Mouse (Mus musculus) E14TG2a.4 (cell line): Measurements from ENCODE around the gene Baiap2l1.

Experiments
- H3K27me3 ChIP-seq: 2 replicates; pipeline ENCODE4 v1.6.1; 2014; ENCODE audit warnings: low read length, control low read depth; ENCODE audit not compliant: insufficient read depth
- H3K36me3 ChIP-seq: 2 replicates; pipeline ENCODE4 v1.6.1; 2014; ENCODE audit warnings: low read length, control low read depth; ENCODE audit not compliant: insufficient read depth
- H3K4me1 ChIP-seq: replicated peaks from 2 replicates; pipeline ENCODE4 v1.6.1; 2014; ENCODE audit warnings: low read depth, low read length, control low read depth
- H3K4me3 ChIP-seq: replicated peaks from 2 replicates; pipeline ENCODE4 v1.5.1; 2014; ENCODE audit warnings: mild to moderate bottlenecking, low read length
- H3K9me3 ChIP-seq: 2 replicates; pipeline ENCODE4 v1.6.1; 2014; ENCODE audit warnings: low read length, control low read depth
- CTCF ChIP-seq: conservative IDR thresholded peaks from 2 replicates; pipeline ENCODE4 v1.5.1; 2014; ENCODE audit warnings: low read length
- NANOG ChIP-seq: IDR thresholded peaks from 2 replicates; pipeline ENCODE4 v1.6.1; 2014; ENCODE audit warnings: borderline replicate concordance, low read length, mixed read lengths
- POU5F1 ChIP-seq: IDR thresholded peaks from 2 replicates; pipeline ENCODE4 v1.6.1; 2014; ENCODE audit warnings: low read length, borderline replicate concordance

Baiap2l1 gene

DNA sequence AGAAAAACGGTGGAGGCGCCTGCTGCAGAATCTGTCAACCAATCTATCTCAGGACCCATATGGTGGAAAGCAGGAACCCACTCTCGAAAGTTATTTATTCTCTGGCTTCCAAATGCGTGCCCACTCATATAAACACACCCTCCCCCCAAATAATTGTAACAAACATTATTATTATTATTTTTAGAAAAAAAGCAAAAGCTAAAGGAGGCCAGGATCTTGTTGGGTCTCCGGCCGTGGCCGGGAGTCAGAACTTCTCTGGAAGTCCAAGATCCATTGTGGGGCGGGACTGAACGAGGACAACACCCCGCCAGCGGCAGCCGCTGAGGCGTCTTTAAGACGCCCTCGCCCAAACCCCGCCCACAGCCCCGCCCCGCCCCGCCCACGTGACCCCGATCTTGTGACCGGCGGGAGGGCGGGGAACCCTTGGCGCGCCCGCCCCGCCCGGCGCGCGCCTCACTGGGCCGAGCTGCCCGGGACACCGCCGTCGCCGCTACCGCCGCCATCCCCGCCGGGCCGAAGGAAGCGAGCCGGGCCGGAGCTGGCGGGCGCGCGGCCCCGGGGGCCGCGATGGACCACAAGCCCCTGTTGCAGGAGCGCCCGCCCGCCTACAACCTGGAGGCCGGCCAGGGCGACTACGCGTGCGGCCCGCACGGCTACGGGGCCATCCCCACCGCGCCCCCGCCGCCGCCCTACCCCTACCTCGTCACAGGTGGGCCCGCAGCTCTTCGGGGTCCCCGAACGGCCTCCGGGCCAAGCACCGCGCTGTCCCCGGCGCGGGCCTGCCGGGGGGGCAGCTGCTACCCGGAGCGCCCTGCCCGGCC lies 102.9 kb downstream of the Baiap2l1 start:
- H3K27me3 ChIP-seq, result no peaks in the 10 kb centered on the region
- peaks cover 58% of the 10 kb centered on the region for H3K4me1 ChIP-seq
- peak overlapping the region; percentile 84 for H3K4me3 ChIP-seq
- H3K9me3 ChIP-seq, result peaks cover 3% of the 10 kb centered on the region
- peaks cover 37% of the 10 kb centered on the region for H3K36me3 ChIP-seq
- TF ChIP-seq NANOG, result no peak
- TF ChIP-seq POU5F1, result no peak
- no peak for TF ChIP-seq CTCF

DNA sequence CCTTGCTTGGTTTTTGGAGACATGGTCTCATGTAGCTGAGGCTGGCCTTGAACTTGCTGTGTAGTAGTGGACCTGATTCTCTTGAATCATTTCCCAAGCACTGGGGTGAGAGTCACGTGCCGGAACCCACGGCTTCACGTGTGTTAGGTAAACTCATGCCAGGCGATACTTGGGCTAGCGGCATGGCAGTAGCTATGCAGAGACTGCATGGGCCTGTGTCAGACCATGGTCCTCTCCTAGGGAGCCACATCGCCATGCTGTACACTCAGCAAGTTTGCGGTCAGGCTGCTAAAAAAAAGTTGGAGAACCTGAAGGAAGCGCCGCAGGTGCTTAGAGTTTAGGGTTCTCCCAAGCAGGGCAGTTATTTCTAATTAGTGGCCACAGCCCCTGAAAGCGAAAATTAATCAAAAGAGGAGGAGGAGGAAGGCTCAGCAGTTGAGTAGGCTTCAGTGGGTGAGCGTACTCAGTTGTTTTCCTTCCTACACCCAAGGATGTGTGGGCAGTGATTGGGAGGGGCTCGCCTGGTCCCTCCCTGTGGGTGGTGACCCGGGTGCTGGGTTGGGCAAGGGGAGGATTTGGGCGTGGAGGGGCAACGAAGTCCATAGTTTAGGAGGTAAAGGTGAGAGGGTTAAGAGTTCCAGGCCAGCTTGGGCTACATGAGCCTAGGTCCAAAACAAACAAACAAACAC lies 103.6 kb downstream of the Baiap2l1 start:
- peaks cover 52% of the 10 kb centered on the region for H3K4me1 ChIP-seq
- TF ChIP-seq POU5F1 (no peak), CTCF (no peak), NANOG (no peak)
- peak overlapping the region; percentile 84 for H3K4me3 ChIP-seq
- H3K9me3 ChIP-seq, result peaks cover 6% of the 10 kb centered on the region
- peaks cover 30% of the 10 kb centered on the region for H3K36me3 ChIP-seq
- no peaks in the 10 kb centered on the region for H3K27me3 ChIP-seq

DNA sequence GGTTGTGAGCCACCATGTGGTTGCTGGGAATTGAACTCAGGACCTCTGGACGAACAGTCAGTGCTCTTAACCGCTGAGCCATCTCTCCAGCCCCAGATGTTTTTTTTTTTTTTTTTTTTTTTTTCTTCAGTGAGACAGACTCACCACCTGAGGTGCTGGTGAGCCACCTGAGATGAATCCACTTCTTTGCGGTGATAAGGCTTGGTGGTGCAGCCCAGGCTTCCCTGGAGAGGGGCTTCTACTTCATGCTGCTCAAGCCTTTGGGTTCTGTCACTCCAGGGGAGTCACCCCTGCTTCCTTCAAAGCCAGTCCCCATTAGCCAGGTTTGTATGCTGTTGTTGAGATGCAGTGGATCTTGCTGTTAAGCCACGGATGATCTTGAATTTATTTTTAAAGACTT lies 104.7 kb downstream of the Baiap2l1 start:
- Histone ChIP-seq H3K27me3 (no peaks in the 10 kb centered on the region), H3K36me3 (peaks cover 19% of the 10 kb centered on the region), H3K9me3 (peaks cover 6% of the 10 kb centered on the region), H3K4me1 (peaks cover 41% of the 10 kb centered on the region), H3K4me3 (no peak overlapping the region)
- TF ChIP-seq CTCF (no peak), NANOG (no peak), POU5F1 (no peak)

DNA sequence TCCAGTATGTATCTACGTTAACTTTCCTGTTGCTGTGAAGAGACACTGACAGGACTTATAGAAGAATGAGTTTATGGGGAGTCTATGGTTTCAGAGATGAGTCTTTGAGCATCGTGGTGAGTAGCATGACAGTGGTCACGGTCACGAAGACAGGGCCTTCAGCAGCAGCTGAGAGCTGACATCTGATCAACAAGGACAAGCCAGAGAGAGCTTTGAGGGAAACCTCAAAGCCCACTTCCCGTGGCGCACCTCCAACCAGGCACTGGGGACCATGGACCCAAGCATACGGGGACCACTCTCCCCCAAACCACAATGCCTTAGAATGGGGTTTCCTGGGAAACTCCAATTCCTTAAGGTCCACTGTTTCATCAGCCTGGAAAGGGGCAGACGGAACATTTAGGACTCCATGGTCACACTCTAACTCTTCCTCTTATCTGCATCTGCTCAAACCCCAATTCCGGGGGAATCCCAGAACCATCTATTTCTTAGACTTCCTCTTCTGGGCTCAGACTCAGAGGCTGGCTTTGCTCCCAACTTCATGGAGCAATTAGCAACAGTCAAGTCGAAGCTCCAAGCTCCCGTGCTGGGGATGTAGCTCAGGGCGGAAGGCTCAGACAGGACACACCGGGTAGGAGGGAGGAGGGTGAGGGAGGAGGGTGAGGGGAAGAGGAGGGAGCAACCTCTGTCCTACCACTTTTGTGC lies 105.9 kb downstream of the Baiap2l1 start:
- Histone ChIP-seq H3K27me3 (no peaks in the 10 kb centered on the region), H3K4me1 (peaks cover 29% of the 10 kb centered on the region), H3K4me3 (no peak overlapping the region), H3K36me3 (peaks cover 7% of the 10 kb centered on the region), H3K9me3 (peaks cover 6% of the 10 kb centered on the region)
- no peak for TF ChIP-seq NANOG
- TF ChIP-seq CTCF, result no peak
- TF ChIP-seq POU5F1, result no peak

DNA sequence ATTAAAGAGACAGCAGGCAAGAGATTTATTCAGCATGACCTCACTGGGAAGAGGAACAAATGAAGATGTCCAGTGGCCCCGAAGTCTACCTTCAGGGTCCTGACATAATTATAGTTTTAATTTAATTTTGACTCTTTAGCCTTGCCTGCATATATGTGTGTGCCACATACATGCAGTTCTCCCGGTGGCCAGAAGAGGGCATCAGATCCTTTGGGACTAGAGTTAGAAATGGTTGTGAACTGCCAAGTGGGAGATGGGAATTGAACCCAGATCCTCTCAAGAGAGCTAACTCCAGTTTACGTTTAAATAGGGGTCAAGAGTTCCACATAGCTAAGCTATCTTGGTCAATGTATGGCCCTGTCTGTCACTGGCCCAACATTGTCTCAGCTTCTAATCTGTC lies 108.0 kb downstream of the Baiap2l1 start:
- TF ChIP-seq CTCF, result peak; percentile 68
- no peak for TF ChIP-seq NANOG
- no peak for TF ChIP-seq POU5F1
- H3K36me3 ChIP-seq, result no peaks in the 10 kb centered on the region
- H3K27me3 ChIP-seq, result no peaks in the 10 kb centered on the region
- peaks cover 18% of the 10 kb centered on the region for H3K4me1 ChIP-seq
- peaks cover 6% of the 10 kb centered on the region for H3K9me3 ChIP-seq
- H3K4me3 ChIP-seq, result no peak overlapping the region

DNA sequence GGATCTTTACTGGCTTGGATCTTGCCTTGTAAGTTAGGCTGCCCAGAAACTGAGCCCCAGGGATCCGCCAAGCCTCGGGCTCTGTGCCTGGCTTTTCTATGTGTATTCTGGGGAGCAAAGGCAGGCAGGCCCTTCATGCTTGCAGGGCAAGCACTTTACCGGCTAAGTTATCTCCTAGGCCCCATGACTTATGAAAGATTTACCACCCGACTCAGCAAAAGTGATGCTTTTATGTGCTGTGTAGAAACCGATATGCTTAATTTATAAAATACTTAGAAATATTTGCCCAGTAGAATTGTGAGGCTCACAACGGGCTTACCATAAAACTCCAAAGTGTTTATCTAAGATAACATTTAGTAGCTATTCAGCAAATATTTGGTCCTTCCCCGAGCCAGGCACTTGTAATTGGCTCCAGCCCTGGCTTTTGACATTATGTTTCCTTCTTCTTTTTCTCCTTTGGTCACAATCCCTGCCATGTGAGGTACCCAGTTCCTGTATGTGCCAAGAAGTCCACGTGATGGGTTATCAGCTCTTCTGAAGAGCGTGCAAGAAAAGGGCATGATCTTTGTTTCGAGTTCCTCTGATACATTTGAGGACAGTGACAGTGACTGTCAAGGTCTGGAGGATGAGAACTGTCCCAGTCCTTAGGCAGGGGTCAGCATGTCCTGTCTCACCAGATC lies 109.9 kb downstream of the Baiap2l1 start:
- TF ChIP-seq POU5F1 (no peak), NANOG (no peak), CTCF (no peak)
- Histone ChIP-seq H3K9me3 (peaks cover 6% of the 10 kb centered on the region), H3K36me3 (no peaks in the 10 kb centered on the region), H3K4me3 (no peak overlapping the region), H3K4me1 (peaks cover 5% of the 10 kb centered on the region; the same call in 1 of the 2 replicates), H3K27me3 (no peaks in the 10 kb centered on the region)

DNA sequence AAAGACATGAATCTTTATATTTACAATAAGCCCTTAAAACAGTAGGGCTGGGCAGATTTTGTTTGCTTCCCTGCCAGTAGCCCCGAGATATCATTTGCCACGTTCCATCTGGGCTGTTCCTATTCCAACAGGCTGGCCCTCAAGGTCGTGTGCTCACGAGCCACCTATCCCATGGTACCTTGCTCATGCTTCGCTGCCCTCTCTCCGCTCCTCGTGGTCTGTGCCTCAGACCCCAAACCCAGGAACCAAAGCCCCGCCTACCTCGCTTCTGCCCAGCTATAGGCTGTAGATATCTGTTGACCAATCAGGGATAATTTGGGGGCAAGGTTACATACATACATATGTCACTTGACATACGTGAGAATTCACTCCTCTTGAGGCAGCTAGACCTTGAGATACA lies 110.6 kb downstream of the Baiap2l1 start:
- TF ChIP-seq CTCF (no peak), POU5F1 (no peak)
- Histone ChIP-seq H3K9me3 (peaks cover 6% of the 10 kb centered on the region), H3K36me3 (no peaks in the 10 kb centered on the region), H3K27me3 (no peaks in the 10 kb centered on the region), H3K4me3 (no peak overlapping the region), H3K4me1 (peaks cover 10% of the 10 kb centered on the region; the same call in 1 of the 2 replicates)

DNA sequence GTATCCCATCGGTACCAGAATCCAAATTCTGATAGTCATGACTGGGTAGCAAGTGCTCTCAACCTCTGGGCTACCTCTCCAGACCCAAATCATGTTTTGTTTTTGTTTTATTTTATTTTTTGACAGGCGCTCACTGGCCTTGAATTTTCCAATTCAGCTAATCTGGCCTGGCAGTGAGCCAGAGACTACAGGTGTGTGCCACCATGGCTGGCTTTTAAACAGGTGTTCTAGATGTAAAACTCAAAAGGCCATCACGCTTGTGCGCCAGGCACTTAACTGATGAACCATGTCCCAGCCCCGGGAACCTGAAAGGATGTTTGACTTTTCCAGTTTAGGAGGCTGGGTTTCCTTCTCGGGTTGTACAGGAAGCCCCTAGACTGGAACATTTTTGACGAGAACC lies 111.2 kb downstream of the Baiap2l1 start:
- no peaks in the 10 kb centered on the region for H3K27me3 ChIP-seq
- no peaks in the 10 kb centered on the region for H3K36me3 ChIP-seq
- TF ChIP-seq NANOG, result no peak
- no peak for TF ChIP-seq POU5F1
- TF ChIP-seq CTCF, result no peak
- H3K9me3 ChIP-seq, result peaks cover 6% of the 10 kb centered on the region
- H3K4me3 ChIP-seq, result no peak overlapping the region
- H3K4me1 ChIP-seq, result peaks cover 10% of the 10 kb centered on the region; the same call in 1 of the 2 replicates
